Mouse (Mus musculus) kidney, adult 18-20 months (tissue): ENCODE measurements at regions not wholly inside any gene's neighbourhood (a gene's known extent, or its start where the extent isn't known, plus 50 kb on each side); places are given as distances from the start of the nearest gene placed in this dataset.

Experiments used
- DNase-seq: peaks from one replicate; pipeline ENCODE4 v3.0.0; 2021

DNA sequence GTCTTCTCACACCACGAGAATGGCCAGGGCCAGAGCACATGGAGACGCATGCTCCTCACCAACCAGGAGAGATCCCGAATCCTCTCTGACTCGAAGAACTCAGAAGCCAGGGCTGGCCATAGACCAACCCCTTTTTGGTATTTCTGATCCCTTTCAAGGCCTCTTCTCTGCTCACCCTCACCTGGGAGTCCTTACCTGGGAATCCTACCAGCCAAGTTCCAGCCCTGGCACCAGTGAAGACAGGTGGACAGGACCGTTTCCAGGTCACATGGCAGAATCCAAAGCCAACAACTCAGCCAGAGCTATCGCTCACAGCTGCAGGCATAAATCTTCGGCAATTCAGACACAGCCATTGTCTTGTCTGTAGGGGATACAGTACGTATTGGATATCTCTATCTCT lies 626.2 kb upstream of the Fam19a5 start:
- no peak for DNase-seq

DNA sequence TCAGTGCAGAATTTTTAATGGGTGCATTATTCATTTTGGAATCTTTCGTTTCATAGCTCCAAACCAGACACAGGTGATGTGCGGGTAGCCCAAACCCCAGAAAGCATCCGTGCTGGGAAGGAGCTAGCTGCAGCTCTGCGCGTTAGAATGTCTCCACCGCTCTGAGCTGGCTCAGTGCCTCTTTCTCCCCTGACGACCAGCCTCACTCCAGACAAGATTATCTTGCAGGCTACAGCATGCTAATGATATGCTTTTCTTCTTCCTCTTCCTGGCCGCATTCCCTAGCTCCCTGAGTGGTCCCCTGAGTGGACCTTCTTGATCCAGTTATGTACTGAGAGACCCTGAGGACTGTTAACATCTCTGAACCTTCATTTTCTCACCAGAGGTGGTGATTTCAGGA lies 624.4 kb upstream of the Fam19a5 start:
- no peak for DNase-seq

DNA sequence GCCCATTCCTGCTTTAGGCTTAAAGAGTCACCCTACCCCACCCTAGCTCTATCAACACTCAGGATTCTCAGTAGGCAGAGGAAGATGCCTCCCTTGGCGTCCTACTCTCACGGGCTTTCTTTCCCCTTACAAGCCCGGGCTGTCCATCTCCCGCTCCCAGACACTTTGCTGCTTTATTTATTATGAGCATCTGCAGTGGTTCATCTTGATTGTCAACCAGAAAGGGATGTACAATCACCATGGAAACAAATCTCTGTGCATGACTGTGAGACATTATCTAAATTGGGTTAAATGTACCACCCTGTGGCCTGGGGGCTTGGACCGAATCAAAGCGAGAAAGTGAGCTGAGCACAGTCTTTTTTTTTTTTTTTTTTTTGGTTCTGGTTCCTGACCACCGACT lies 623.9 kb upstream of the Fam19a5 start:
- DNase-seq: no peak

DNA sequence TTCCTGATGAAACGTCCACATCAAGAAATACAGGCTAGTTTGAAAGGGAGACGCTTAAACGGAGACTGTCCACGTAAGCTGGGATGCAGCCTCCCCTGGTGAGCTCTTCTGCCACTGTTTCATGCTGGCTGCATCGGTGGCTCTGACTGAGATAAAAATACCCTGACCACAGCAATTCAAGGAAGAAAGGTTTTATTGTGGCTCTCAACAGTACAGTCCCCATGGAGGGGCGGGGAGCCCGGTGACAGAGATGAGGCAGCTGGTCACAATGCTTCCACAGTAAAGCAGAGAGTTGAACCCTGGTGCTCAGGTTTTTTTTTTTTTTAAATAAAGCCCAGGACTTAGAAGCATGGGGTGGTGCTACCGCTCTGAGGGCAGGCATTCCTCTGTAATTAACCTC lies 622.7 kb upstream of the Fam19a5 start:
- DNase-seq: no peak

DNA sequence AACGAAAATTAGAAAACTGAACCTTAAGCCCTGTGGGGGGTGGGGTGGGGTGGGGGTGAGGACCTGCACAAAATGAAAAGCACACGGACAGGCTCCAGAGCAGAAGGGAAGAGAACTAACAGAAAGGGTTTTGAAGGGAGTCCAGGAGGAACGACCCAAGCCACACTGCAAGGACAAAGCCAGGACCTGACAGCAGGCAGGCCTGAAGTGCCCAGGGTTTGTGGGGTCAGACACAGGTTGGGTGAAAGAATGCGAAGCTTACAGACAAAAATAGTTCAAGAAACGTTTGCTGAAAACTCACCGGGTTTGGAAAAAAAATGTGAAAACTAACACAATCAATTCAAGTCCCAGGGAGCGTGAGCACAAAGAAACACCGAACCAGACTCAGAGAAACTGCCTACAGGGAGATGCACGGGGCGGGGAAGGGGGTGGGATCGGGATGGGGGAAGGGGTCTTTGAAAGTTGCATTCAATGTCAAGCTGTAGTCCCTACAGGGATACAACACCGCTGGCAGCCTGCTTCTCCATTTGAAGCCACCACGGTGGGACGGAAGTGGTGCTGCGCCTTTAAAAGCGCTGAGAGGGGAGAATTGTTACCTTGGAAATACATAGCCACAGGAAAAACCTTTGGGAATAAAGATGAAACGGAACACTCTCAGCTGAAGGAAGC lies 618.9 kb upstream of the Fam19a5 start:
- no peak for DNase-seq

DNA sequence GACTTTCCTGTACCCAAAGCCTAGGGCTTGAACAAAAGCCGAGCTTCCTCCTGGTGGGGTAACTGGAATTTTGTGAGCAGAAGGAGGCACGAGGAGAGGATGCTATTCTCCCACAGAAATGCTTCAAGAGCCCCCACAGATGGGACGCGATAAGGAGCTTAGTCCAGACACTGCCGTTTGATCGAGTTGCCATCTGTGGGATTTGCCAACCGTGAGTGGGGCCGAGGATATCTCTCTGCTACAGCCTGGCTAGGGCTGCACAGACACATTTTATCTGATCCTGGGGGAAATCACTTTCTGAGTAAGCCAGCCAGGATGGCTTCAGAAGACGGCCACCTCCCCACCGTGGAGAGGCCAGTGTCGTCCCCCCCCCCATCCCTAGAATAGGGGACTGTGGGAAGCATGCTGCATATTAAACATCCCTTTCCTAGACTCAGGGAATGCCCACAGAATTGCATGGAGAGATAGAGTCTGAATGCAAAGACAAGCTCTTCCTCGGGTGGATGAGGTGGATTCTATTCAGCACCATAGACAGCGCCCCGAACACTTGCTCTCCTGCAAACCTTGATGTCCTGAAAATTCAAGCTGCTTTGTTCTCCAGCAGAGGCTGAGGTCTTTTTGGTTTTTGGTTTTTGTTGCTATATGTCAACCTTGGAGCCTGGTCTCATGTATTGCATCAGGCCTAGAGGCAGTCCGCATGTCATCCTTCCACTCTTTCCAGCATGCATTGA lies 611.6 kb upstream of the Fam19a5 start:
- DNase-seq: no peak

DNA sequence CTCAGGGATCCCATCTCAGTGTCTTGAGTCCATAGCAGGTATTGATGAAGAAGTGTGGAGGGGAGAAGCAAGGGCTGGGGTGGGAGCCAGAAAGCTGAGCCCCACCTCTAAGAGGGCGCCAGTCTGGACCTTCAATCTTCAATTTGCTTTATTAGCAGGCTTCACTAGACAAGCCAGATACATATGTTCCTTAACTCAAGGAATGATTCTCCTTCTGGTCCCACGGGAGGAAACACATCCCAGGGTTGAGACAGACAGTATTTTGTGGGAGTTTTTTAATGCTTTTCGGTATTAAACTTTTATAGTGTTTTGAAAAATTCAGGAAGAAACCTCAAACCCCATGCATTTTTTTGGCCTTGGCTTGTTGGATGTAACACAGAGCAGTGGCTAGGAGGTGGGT lies 606.7 kb upstream of the Fam19a5 start:
- no peak for DNase-seq

DNA sequence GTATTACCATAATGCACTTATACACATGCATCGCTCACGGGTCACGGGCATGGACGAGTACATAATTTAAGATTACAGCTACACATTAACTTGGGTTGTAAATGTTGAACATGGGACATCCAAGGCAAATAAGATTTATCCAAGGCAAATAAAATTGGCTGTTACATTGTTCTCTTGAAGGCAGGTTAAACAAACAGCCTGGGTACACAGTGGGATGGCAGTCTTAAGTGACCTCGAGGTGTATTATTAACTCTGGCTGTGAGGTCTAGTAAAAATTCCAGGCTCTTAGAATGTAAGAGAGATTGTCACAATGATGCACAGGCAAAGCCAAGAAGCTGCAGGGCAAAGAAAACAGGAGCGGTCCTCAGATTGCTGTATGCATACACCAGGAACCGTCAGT lies 599.6 kb upstream of the Fam19a5 start:
- DNase-seq: no peak

DNA sequence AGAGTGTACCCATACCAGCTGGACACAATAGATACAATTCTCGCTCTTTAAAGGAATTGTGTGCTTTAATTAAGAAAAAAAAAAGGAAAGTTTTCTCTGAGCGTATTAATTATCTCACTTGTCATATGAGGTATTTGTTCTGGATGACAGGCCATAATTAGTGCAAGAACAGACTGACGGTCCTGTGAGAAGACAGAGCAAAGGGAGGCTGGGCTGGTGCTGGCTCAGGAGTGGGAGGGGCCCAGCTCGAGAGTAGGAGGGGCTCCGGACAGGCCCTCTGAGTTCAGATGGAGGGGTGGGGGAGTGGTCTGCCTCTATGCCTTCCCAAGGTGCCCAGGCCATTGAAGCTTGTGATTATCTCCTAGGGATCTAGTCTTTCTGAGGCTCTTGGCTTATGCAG lies 591.5 kb upstream of the Fam19a5 start:
- no peak for DNase-seq

DNA sequence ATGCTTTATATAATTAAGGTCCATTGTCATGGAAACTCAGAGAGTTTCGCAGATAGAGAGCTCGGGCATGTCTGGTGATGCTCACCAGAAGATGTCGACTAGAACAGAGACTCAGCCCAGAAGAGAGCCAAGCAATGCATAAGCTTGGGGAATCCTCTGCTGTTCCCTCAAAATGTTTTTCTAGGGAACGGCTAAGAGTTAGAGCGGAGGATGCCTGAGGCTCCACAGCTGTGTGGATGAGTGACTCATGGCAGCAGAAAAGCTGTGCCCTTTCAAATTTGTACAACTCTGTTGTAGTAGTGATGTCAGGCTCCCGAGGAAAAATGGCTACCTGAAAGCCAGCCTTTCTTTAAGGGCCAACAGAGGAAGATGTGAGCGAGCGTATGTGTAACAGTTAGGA lies 586.2 kb upstream of the Fam19a5 start:
- no peak for DNase-seq

DNA sequence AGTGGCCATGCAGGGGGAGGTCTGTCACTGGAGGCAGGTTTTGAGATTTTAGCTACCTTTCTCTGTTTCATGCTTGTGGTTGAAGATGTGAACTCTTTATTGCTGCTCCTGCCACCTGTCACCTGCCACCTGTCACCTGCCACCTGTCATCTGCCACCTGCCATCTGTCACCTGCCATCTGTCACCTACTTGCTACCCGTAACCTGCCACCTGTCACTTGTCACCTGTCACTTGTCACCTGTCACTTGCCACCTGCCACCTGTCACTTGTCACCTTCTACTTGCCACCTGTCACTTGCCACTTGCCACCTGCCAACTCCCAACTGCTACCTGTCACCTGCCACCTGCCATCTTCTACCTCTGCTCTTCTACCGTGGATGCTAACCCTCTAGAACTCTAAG lies 581.2 kb upstream of the Fam19a5 start:
- no peak for DNase-seq

DNA sequence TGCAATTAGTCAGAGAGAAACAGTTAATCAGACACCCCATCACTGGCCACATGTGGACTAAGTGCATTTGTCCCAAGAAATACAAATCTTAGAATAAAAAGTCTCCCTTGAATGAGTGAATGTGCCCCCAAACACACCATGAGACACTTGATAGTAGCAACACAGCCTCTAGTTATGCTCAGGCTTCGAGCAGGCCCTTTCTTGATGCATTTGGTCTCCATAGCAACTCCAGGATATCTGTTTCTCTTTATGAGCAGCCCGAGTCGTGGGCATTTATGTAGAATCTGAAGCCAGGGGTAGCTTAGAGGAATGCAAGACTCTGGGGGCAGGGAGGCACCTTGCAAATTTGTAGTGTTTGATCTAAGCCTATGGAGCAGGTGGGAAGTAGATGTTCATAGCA lies 580.6 kb upstream of the Fam19a5 start:
- DNase-seq: no peak

DNA sequence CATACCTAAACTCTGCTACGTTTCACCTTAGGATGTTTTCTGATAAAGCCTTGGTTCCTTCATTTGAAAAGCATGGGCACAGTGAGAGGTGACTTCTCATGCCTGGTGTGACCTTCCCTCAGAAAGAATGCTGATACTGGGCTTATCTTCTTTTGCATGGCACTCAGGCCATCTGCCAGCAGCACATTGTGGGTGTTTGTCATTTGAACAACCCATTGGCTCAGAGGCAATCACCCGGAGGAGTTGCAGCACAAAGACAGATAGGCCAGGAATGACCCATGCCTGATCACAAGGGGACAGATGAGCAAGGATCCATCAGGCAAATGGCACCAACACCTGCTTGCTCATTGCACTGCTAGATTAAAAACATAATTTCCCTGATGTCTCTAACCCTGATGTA lies 572.7 kb upstream of the Fam19a5 start:
- DNase-seq: no peak

DNA sequence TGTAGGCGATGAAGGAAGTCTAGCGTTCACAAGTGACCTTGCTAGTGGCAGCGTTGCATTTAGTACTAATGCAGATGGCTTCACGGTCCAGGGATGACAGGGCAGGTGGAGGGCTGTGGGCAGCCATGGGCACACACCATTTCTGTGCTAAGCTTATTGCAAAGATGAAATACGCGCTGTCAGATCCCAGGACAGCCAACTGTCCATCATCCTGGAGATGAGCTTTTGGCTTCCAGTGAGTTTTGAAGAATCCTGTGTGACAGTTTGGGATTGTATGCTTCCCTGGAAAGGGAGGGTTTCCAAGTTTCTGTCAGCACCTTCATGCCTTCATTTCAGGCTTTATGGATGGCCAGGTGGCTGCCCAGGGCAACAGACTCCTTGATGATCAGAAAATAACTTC lies 547.9 kb upstream of the Fam19a5 start:
- DNase-seq: no peak

DNA sequence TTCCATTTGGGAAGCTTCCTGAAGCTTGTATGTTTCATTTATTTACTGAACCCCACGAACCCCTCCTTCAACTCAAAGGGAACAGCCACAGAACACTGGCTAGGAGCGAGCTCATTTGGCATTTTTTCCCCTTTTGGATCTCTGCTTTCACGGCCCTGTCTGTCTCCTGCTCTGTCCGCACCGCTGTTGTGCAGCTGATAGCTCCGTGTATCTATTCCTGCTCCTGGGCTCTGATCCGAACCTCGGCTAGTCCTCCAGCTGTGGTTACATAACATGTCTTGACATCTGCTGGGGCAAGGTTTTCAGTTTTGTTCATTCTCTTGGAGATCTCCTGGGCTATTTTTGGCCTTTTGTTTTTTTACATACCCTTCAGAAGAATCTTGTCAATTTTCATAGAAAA lies 525.1 kb upstream of the Fam19a5 start:
- DNase-seq: no peak

DNA sequence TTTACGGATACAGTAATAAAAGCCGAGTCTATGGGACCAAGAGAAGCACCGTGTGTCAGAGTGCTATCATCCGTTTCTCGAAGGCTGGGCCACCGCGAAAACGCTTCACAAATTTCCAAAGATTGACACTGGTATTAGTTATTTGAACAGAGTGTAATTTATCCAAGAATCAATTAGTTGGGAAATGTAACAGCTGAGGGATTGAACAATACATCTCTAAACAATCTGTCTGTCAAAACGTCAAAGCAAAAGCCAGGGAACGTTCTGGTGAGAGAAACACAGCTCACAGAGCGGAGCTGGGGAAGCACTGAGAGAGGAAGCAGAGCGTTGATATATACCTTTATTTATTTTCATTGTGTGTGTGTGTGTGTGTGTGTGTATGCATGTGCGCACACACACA lies 498.1 kb upstream of the Fam19a5 start:
- no peak for DNase-seq

DNA sequence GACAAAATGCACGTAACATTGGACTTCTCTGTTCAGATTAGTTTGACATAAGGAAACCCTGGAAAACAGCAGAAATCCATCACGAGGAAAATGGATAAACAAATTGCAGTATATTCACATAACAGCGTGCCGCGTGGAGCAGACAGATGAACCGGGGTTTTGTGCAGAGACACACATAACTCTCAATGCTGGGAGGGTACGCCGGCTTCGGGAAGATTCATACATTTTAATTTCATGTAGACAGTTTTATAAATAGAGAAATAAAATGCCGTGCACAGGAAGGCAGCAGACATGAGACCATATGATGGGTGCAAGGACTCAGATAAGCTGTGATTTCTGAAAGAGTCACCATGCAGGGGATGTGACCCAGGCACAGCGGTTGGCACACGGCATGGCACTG lies 489.9 kb upstream of the Fam19a5 start:
- no peak for DNase-seq

DNA sequence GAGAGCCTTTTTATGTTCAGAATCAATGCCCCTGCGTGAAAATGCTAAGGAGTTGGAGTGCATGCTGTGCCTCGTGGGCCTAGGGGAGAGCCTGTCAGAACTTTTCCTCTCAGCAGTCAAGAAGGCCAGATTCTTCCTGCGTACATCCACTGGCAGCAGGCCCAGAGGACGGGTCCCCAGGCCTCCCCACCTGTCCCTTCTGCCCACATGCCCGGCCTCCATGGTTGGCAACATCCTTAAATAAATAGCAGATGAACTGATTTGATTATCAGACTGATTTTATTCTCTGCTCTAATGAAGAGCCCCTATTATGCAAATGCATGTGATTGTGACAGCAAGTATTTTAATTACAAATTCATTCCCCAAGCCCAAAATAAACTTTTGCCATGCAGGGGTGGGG lies 479.2 kb upstream of the Fam19a5 start:
- no peak for DNase-seq

DNA sequence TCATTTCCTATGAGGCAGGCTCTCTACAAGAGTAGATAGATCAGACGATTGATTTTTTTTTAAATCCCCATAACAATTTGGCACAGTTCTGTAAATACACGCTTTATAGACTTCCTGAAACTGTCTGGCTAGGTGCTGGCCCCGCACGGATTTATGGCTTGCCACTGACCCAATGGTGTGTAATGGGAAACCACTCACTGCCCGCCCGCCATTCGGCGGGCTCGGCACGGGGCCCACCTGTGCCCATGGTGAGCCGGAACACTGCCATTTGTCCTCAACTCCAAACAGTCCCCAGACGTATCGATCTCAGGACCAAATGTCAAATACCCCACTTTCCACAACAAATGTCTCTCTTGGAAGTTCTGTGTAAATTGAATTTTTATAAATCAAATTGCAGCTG lies 475.8 kb upstream of the Fam19a5 start:
- DNase-seq: no peak

DNA sequence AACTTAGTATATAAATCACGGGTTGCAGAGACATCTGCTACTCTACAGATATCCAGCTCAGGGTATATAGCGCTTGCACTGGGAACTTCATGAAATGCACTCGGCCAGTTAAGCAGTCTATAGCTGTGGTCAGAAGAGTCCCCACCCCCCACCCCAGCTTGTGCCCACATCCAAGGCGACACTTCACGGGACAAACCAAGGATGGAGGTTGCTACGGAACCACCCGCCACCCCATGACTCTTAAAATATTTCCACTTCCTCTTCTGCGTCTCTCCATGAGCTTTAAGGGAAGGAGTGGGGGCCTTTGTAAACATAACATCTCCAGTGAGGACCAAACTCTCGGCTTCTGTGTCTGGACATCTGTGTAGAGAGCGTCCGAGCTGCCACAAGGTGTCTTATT lies 469.5 kb upstream of the Fam19a5 start:
- no peak for DNase-seq

DNA sequence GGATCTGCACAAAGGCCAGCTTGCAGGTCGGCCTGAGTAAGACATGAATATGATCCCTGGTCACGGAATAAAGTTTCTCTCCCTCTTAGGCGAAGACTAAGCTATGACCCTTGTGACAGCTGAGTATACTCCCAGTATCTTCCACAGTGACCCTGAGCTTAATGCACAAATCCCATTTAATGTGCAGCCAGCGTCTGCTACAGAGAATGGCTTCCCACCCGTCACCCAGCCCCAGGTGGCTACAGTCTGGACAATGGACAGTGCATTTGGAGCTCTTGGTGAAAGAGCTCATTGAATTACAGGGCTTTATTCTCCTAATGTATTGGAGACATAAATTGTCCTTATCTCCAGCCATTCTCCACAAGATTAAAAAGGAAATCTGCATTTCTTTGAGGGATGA lies 454.3 kb upstream of the Fam19a5 start:
- no peak for DNase-seq

DNA sequence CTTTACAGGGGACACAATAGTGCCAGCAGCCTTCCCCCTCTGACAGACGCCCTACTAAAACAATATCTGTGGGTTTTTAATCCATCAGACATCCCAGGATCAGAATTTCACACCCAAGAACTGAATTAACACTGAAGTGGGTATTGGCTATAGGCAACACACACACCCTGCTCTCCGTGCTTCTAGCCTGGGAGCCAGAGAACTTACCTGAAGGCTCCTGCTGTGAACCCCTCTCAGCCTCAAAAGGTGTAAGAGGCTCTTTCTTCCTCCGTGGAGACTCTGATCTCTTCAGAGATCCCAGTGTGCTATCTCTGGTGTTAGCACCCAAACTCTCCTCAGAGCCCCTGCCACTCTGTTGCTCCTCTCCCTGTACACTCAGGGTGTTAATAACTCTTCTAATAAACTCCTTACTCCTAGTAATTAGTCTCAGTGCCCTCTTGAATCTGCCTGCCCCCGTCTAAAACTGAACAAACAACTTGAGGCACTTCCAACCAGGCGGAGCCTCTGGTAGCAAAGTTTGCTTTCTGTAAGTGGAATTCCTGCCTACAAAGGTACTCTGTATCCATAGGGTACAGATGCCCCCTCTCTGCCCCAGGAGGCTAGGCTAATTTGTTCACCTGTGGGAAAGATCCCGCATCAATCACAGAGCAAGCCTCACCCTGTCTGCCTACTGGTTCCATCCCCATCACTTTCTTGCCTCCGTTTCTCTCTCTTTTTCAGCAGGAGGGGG lies 452.9 kb upstream of the Fam19a5 start:
- no peak for DNase-seq

DNA sequence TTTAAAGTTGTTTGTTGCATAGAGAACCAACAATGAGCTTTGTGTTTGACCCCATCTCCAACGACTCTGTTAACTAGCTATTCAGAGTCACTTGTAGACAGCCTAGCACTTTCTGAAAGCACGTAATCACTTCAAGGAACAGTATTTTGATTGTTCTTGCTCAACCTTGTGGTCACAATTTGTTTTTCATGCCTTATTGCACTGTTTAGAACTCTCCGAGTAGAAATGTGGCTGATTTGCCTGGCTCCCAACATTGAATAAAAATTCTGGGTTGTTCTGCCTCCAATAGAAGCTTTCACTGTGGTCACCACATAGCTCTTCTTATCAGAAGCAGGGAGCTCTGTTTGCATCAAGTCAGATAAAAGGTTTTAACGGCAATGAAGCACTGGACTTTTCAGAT lies 446.9 kb upstream of the Fam19a5 start:
- no peak for DNase-seq

DNA sequence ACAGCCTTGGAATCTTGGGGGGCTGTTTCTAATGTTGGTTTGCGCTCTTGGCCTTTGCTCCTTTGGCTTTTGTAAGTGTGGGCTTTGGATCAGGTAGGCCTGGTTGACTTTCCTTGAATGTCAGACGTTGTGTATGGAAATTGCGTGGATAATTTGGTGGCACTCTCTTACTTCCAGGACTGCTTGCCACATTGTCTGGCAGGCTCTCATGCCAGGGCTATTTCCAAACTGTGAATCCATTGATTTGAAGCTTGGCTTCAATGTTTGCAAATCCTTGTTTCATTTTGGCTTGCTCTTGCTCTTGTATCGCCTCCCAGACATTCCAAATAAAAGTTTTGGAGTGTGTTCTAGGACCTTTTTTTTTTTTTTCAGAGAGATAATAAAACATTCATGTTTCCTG lies 443.0 kb upstream of the Fam19a5 start:
- no peak for DNase-seq
